Mouse (Mus musculus): Measurements from ENCODE around the gene Rrp36. TPM values are rescaled to one million over a fixed set of nuclear protein-coding genes. Genes with fewer than 3 reads are reported as not detected.

Gene Rrp36
- polyA plus RNA-seq, 1 experiment from 2014 or later: 17.4 TPM

GRCm38 (mm10) chr17:46704887-46705835 is 31.0 kb upstream of the Rrp36 start, which contains the start of gene Ppp2r5d:
TSS of gene Ppp2r5d (minus strand) at chr17:46705111.
- ATAC-seq (ENCODE audit: low read depth): peak; percentile 95
- peak within 1 kb of the TSS; percentile 93 for H3K4me3 ChIP-seq (ENCODE audit: low read depth, low read length)
- 1% methylated on average over 48 of the region's 48 CpGs for whole genome bisulfite sequencing (ENCODE audit: insufficient replicate concordance)

GRCm38 (mm10) chr17:46703971-46704886 is 30.1 kb upstream of the Rrp36 start:
- peak overlapping the region; percentile 93 for H3K9ac ChIP-seq (ENCODE audit: low read depth, low read length)
- 2% methylated on average over 39 of the region's 41 CpGs for WGBS (ENCODE audit: insufficient replicate concordance)
- H3K4me2 ChIP-seq (ENCODE audit: low read depth, low read length): peak overlapping the region; percentile 88
- no peaks in the 10 kb centered on the region for H3K27me3 ChIP-seq (ENCODE audit: control insufficient read depth, insufficient read depth, low read depth, low read length)
- peak overlapping the region; percentile 88 for H3K27ac ChIP-seq (ENCODE audit: low read length)
- ATAC-seq (ENCODE audit: low read depth): peak; percentile 59; the same call in 1 of the 2 replicates
- peaks cover 3% of the 10 kb centered on the region; the same call in 1 of the 2 replicates for H3K36me3 ChIP-seq (ENCODE audit: control insufficient read depth, insufficient read depth)
- peaks cover 35% of the 10 kb centered on the region for H3K4me1 ChIP-seq (ENCODE audit: control insufficient read depth, low read depth, low read length)
- no peaks in the 10 kb centered on the region for H3K9me3 ChIP-seq (replicated peaks; ENCODE audit: control insufficient read depth, low read length)
- peak overlapping the region; percentile 93 for H3K4me3 ChIP-seq (ENCODE audit: low read depth, low read length)

More at GRCm38 (mm10) chr17:46704887-46705835, 31.0 kb upstream of the Rrp36 start, which contains the start of gene Ppp2r5d:
- no peaks in the 10 kb centered on the region for H3K27me3 ChIP-seq (ENCODE audit: control insufficient read depth, insufficient read depth, low read depth, low read length)
- peak within 1 kb of the TSS; percentile 88 for H3K27ac ChIP-seq (ENCODE audit: low read length)
- H3K4me2 ChIP-seq (ENCODE audit: low read depth, low read length): peak within 1 kb of the TSS; percentile 88
- no peaks in the 10 kb centered on the region for H3K36me3 ChIP-seq (ENCODE audit: control insufficient read depth, insufficient read depth)
- peak within 1 kb of the TSS; percentile 93 for H3K9ac ChIP-seq (ENCODE audit: low read depth, low read length)
- no peaks in the 10 kb centered on the region for H3K9me3 ChIP-seq (replicated peaks; ENCODE audit: control insufficient read depth, low read length)
- H3K4me1 ChIP-seq (ENCODE audit: control insufficient read depth, low read depth, low read length): peaks cover 31% of the 10 kb centered on the region

GRCm38 (mm10) chr17:46702506-46702905 is 28.4 kb upstream of the Rrp36 start:
- Histone ChIP-seq H3K4me3 (ENCODE audit: low read depth, low read length) (no peak overlapping the region), H3K27ac (ENCODE audit: low read length) (no peak overlapping the region), H3K36me3 (ENCODE audit: control insufficient read depth, insufficient read depth) (peaks cover 3% of the 10 kb centered on the region; the same call in 1 of the 2 replicates), H3K9ac (ENCODE audit: low read depth, low read length) (no peak overlapping the region), H3K27me3 (ENCODE audit: control insufficient read depth, insufficient read depth, low read depth, low read length) (no peaks in the 10 kb centered on the region), H3K4me2 (ENCODE audit: low read depth, low read length) (no peak overlapping the region), H3K9me3 (replicated peaks; ENCODE audit: control insufficient read depth, low read length) (no peaks in the 10 kb centered on the region), H3K4me1 (ENCODE audit: control insufficient read depth, low read depth, low read length) (peaks cover 36% of the 10 kb centered on the region)
- WGBS (ENCODE audit: insufficient replicate concordance): 83% methylated on average over 5 of the region's 5 CpGs
- no peak for ATAC-seq (ENCODE audit: low read depth)

GRCm38 (mm10) chr17:46702100-46702499 is 27.9 kb upstream of the Rrp36 start:
- no peak overlapping the region for H3K4me3 ChIP-seq (ENCODE audit: low read depth, low read length)
- no peaks in the 10 kb centered on the region for H3K27me3 ChIP-seq (ENCODE audit: control insufficient read depth, insufficient read depth, low read depth, low read length)
- no peak for ATAC-seq (ENCODE audit: low read depth)
- H3K4me1 ChIP-seq (ENCODE audit: control insufficient read depth, low read depth, low read length): peaks cover 36% of the 10 kb centered on the region
- no peaks in the 10 kb centered on the region for H3K9me3 ChIP-seq (replicated peaks; ENCODE audit: control insufficient read depth, low read length)
- H3K9ac ChIP-seq (ENCODE audit: low read depth, low read length): no peak overlapping the region
- H3K27ac ChIP-seq (ENCODE audit: low read length): no peak overlapping the region
- WGBS (ENCODE audit: insufficient replicate concordance): 70% methylated on average over 12 of the region's 12 CpGs
- H3K36me3 ChIP-seq (ENCODE audit: control insufficient read depth, insufficient read depth): peaks cover 3% of the 10 kb centered on the region; the same call in 1 of the 2 replicates
- H3K4me2 ChIP-seq (ENCODE audit: low read depth, low read length): no peak overlapping the region

- Histone ChIP-seq H3K4me2 (ENCODE audit: low read depth, low read length) (no peak overlapping the region), H3K9ac (ENCODE audit: low read depth, low read length) (no peak overlapping the region), H3K27me3 (ENCODE audit: control insufficient read depth, insufficient read depth, low read depth, low read length) (no peaks in the 10 kb centered on the region), H3K27ac (ENCODE audit: low read length) (no peak overlapping the region), H3K9me3 (replicated peaks; ENCODE audit: control insufficient read depth, low read length) (no peaks in the 10 kb centered on the region), H3K4me3 (ENCODE audit: low read depth, low read length) (no peak overlapping the region), H3K4me1 (ENCODE audit: control insufficient read depth, low read depth, low read length) (peaks cover 36% of the 10 kb centered on the region), H3K36me3 (ENCODE audit: control insufficient read depth, insufficient read depth) (peaks cover 3% of the 10 kb centered on the region; the same call in 1 of the 2 replicates)
- no peak for ATAC-seq (ENCODE audit: low read depth)
- 79% methylated on average over 12 of the region's 12 CpGs for WGBS (ENCODE audit: insufficient replicate concordance)
Measured at GRCm38 (mm10) chr17:46701489-46701888, 27.3 kb upstream of the Rrp36 start.

GRCm38 (mm10) chr17:46699912-46700311 is 25.8 kb upstream of the Rrp36 start:
- Histone ChIP-seq H3K27me3 (ENCODE audit: control insufficient read depth, insufficient read depth, low read depth, low read length) (no peaks in the 10 kb centered on the region), H3K4me2 (ENCODE audit: low read depth, low read length) (no peak overlapping the region), H3K9ac (ENCODE audit: low read depth, low read length) (no peak overlapping the region), H3K9me3 (replicated peaks; ENCODE audit: control insufficient read depth, low read length) (no peaks in the 10 kb centered on the region), H3K36me3 (ENCODE audit: control insufficient read depth, insufficient read depth) (peaks cover 3% of the 10 kb centered on the region; the same call in 1 of the 2 replicates), H3K4me3 (ENCODE audit: low read depth, low read length) (no peak overlapping the region), H3K4me1 (ENCODE audit: control insufficient read depth, low read depth, low read length) (peaks cover 28% of the 10 kb centered on the region), H3K27ac (ENCODE audit: low read length) (no peak overlapping the region)
- WGBS (ENCODE audit: insufficient replicate concordance): 70% methylated on average over 3 of the region's 3 CpGs
- ATAC-seq (ENCODE audit: low read depth): no peak

GRCm38 (mm10) chr17:46699245-46699644 is 25.1 kb upstream of the Rrp36 start:
- ATAC-seq (ENCODE audit: low read depth): no peak
- 71% methylated on average over 5 of the region's 5 CpGs for WGBS (ENCODE audit: insufficient replicate concordance)

GRCm38 (mm10) chr17:46698515-46698914 is 24.4 kb upstream of the Rrp36 start:
- Histone ChIP-seq H3K4me1 (ENCODE audit: control insufficient read depth, low read depth, low read length) (peaks cover 21% of the 10 kb centered on the region), H3K4me2 (ENCODE audit: low read depth, low read length) (no peak overlapping the region), H3K36me3 (ENCODE audit: control insufficient read depth, insufficient read depth) (peaks cover 3% of the 10 kb centered on the region; the same call in 1 of the 2 replicates), H3K9me3 (replicated peaks; ENCODE audit: control insufficient read depth, low read length) (no peaks in the 10 kb centered on the region), H3K9ac (ENCODE audit: low read depth, low read length) (no peak overlapping the region), H3K4me3 (ENCODE audit: low read depth, low read length) (no peak overlapping the region), H3K27me3 (ENCODE audit: control insufficient read depth, insufficient read depth, low read depth, low read length) (no peaks in the 10 kb centered on the region), H3K27ac (ENCODE audit: low read length) (no peak overlapping the region)
- no peak for ATAC-seq (ENCODE audit: low read depth)
- WGBS (ENCODE audit: insufficient replicate concordance): 77% methylated on average over 6 of the region's 6 CpGs

More at GRCm38 (mm10) chr17:46699245-46699644, 25.1 kb upstream of the Rrp36 start:
- no peaks in the 10 kb centered on the region for H3K9me3 ChIP-seq (replicated peaks; ENCODE audit: control insufficient read depth, low read length)
- no peak overlapping the region for H3K9ac ChIP-seq (ENCODE audit: low read depth, low read length)
- H3K27ac ChIP-seq (ENCODE audit: low read length): no peak overlapping the region
- H3K36me3 ChIP-seq (ENCODE audit: control insufficient read depth, insufficient read depth): peaks cover 3% of the 10 kb centered on the region; the same call in 1 of the 2 replicates
- no peak overlapping the region for H3K4me2 ChIP-seq (ENCODE audit: low read depth, low read length)
- peaks cover 28% of the 10 kb centered on the region for H3K4me1 ChIP-seq (ENCODE audit: control insufficient read depth, low read depth, low read length)
- no peaks in the 10 kb centered on the region for H3K27me3 ChIP-seq (ENCODE audit: control insufficient read depth, insufficient read depth, low read depth, low read length)
- H3K4me3 ChIP-seq (ENCODE audit: low read depth, low read length): no peak overlapping the region

Data from liver, embryonic 16.5 days (tissue).